Mouse (Mus musculus) hindbrain, postnatal 0 days (tissue): ENCODE results near the gene Fgfr2. TPM values are rescaled to one million over a fixed set of nuclear protein-coding genes. Genes with fewer than 3 reads are reported as not detected.
A peak's percentile ranks its signal among the peaks of the same experiment; 100 is the strongest.

Experiments
- ATAC-seq: fragments of 200-750 bp; cut with Nextera tagmentation; 2 replicates; pipeline ENCODE4 v1.8.0; 2017; ENCODE audit warnings: mild to moderate bottlenecking, moderate TSS enrichment, moderate library complexity
- DNase-seq: peaks from one replicate; pipeline ENCODE4 v3.0.0-alpha.2; 2015; ENCODE audit warnings: low spot score
- H3K27ac ChIP-seq: fragments of 300-500 bp; sonication (generic); 2 replicates; pipeline ENCODE4 v1.5.1; 2014; ENCODE audit warnings: mild to moderate bottlenecking
- H3K27me3 ChIP-seq: fragments of 300-500 bp; sonication (generic); 2 replicates; pipeline ENCODE4 v1.6.1; 2014; ENCODE audit warnings: low read length, mixed read lengths; ENCODE audit not compliant: insufficient read depth
- H3K36me3 ChIP-seq: fragments of 300-500 bp; sonication (generic); 2 replicates; pipeline ENCODE4 v1.6.1; 2014; ENCODE audit warnings: low read length, mixed read lengths; ENCODE audit not compliant: insufficient read depth
- H3K4me1 ChIP-seq: fragments of 300-500 bp; sonication (generic); 2 replicates; pipeline ENCODE4 v1.6.1; 2014; ENCODE audit warnings: antibody characterized with exemption, low read length, mixed read lengths; ENCODE audit not compliant: insufficient read depth
- H3K4me2 ChIP-seq: fragments of 300-500 bp; sonication (generic); 2 replicates; pipeline ENCODE4 v1.6.1; 2014; ENCODE audit warnings: low read depth, mild to moderate bottlenecking, low read length, moderate library complexity, mixed read lengths
- H3K4me3 ChIP-seq: fragments of 300-500 bp; sonication (generic); 2 replicates; pipeline ENCODE4 v1.5.1; 2014; ENCODE audit warnings: low read length
- H3K9ac ChIP-seq: fragments of 300-500 bp; sonication (generic); replicated peaks from 2 replicates; pipeline ENCODE4 v1.6.1; 2014; ENCODE audit warnings: mild to moderate bottlenecking, low read length, moderate library complexity, mixed read lengths
- H3K9me3 ChIP-seq: fragments of 300-500 bp; sonication (generic); 2 replicates; pipeline ENCODE4 v1.6.1; 2016; ENCODE audit warnings: low read length, mixed read lengths
- CTCF ChIP-seq: IDR thresholded peaks from 2 replicates; pipeline ENCODE4 v1.5.1; 2016; ENCODE audit warnings: antibody characterized with exemption, control low read depth, low read depth
- WGBS: fragments of 180-500 bp; shearing (Covaris S2); extraction: QIAGEN DNeasy Blood & Tissue Kit; methylation state at CpG from one replicate; pipeline ENCODE4 v1.1.7; 2014; 5-methylcytosine and 5-hydroxymethylcytosine counted together
- polyA plus RNA-seq: library from polyadenylated mRNA; unstranded; fragments of >200 nt; fragmentation: Nextera tagmentation; extraction: Ambion mirVana; gene quantifications from 2 replicates; pipeline ENCODE4 v1.2.1, GENCODE M21; 2015
- total RNA-seq: library from RNA; depleted of rRNA; stranded (reverse); fragments of >200 nt; gene quantifications from 2 replicates; pipeline ENCODE4 v1.2.3, GENCODE M21; 2014

Gene Fgfr2
- total and polyA plus RNA-seq, 2 experiments from 2014 or later = 17.3 to 49.0 TPM

GRCm38 (mm10) chr7:133059517-133060104, 63.5 kb downstream of the Fgfr2 start:
- WGBS = 30% methylated on average over 9 of the region's 9 CpGs
- Histone ChIP-seq H3K36me3 (no peaks in the 10 kb centered on the region), H3K4me1 (peaks cover 19% of the 10 kb centered on the region), H3K9me3 (no peaks in the 10 kb centered on the region), H3K27ac (peak overlapping the region; percentile 11; the same call in 1 of the 2 replicates), H3K4me3 (no peak overlapping the region), H3K4me2 (no peak overlapping the region), H3K9ac (no peak overlapping the region), H3K27me3 (no peaks in the 10 kb centered on the region)
- no peak for TF ChIP-seq CTCF
- ATAC-seq = peak; percentile 32; the same call in 1 of the 2 replicates
- no peak for DNase-seq

- Histone ChIP-seq H3K4me1 (peaks cover 19% of the 10 kb centered on the region), H3K9ac (no peak overlapping the region), H3K36me3 (no peaks in the 10 kb centered on the region), H3K4me3 (no peak overlapping the region), H3K27me3 (no peaks in the 10 kb centered on the region), H3K9me3 (no peaks in the 10 kb centered on the region), H3K4me2 (no peak overlapping the region), H3K27ac (no peak overlapping the region)
- WGBS = 54% methylated on average over 6 of the region's 6 CpGs
- no peak for DNase-seq
- TF ChIP-seq CTCF = no peak
- no peak for ATAC-seq
Observed at GRCm38 (mm10) chr7:133059150-133059509, 64.0 kb downstream of the Fgfr2 start.

DNA sequence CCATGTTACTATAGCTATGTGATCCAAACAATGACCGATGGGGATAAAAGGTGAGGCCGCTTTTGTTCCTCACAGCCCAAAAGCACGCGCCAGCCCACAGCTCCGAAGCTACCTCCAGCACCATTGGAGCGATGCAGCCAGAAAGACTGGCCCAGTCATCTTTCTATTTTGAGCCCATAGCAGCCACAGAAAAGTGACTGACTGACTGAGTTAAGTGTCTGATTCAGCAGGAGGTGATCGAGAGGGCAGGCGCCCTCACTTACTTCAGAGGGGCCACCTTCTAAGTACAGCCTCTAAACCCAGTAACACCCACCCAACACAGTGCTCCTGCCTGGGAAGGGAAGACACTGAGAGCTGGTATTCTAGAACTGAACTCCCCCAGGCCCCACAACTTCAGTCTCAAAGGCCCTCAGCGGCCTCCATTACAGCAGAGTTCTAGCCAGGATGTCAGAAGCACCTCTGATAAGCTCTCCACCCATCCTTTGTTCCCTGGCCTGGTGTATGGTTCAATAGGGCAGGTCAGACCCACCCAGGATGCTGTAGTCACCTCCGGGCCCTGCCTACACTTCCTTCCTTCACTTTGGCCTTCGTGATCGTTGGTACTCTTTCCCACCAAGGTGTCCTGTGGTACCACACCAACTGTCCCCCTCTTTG, 64.5 kb downstream of the Fgfr2 start:
- DNase-seq (no peak), ATAC-seq (no peak)
- no peak for TF ChIP-seq CTCF
- no peaks in the 10 kb centered on the region for H3K27me3 ChIP-seq
- no peaks in the 10 kb centered on the region for H3K36me3 ChIP-seq
- H3K27ac ChIP-seq = no peak overlapping the region
- no peak overlapping the region for H3K4me3 ChIP-seq
- no peak overlapping the region for H3K9ac ChIP-seq
- H3K4me1 ChIP-seq = peaks cover 19% of the 10 kb centered on the region
- H3K9me3 ChIP-seq = no peaks in the 10 kb centered on the region
- WGBS = 91% methylated on average over 12 of the region's 12 CpGs
- H3K4me2 ChIP-seq = no peak overlapping the region

DNA sequence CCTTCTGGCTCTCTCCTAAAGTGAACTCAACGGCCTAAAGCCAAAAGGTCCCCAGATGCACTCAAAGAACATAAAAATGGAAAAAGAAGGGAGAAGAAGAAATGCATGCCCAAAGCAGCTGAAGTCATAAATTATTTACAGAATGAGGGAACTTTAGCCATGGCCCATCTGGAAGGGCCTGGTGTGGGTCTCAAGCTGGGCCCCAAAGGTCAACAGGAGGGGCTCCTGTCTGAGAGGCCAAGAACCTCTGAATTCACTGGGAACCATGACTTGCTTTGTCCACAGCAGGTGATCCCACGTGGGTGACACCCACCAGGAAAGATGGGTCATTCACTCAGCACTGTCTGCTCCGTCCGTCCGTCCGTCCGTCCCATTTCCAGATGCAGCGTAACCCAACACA, 66.2 kb downstream of the Fgfr2 start:
- H3K27ac ChIP-seq = no peak overlapping the region
- ATAC-seq = no peak
- no peak overlapping the region for H3K4me3 ChIP-seq
- H3K36me3 ChIP-seq = no peaks in the 10 kb centered on the region
- 95% methylated on average over 8 of the region's 8 CpGs for WGBS
- no peaks in the 10 kb centered on the region for H3K27me3 ChIP-seq
- no peaks in the 10 kb centered on the region for H3K9me3 ChIP-seq
- TF ChIP-seq CTCF = no peak
- peaks cover 19% of the 10 kb centered on the region for H3K4me1 ChIP-seq
- H3K4me2 ChIP-seq = no peak overlapping the region
- H3K9ac ChIP-seq = no peak overlapping the region
- no peak for DNase-seq

DNA sequence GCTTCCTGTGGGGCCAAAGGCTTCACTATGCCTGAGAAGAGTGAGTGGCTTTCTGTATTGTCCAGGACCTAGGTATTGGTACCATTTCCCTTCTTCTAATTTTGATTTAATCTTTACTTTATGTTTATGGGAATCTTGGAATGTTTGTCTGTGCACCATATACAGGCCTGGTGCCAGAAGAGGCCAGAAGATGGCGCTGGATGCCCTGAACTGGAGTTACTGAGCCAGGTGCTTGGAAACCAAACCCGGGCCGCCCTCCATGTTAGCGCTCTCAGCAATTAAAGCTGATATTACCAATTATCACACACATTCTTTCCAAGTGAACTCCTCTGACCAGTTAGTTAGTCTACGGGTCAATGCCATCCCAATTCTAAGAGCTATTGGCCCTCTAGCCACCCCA, 68.7 kb downstream of the Fgfr2 start:
- no peak overlapping the region for H3K4me3 ChIP-seq
- no peak overlapping the region for H3K9ac ChIP-seq
- H3K27me3 ChIP-seq = no peaks in the 10 kb centered on the region
- peak; percentile 32 for TF ChIP-seq CTCF
- peaks cover 8% of the 10 kb centered on the region for H3K4me1 ChIP-seq
- no peak for ATAC-seq
- H3K27ac ChIP-seq = no peak overlapping the region
- no peak overlapping the region for H3K4me2 ChIP-seq
- DNase-seq = no peak
- 94% methylated on average over 5 of the region's 5 CpGs for WGBS
- no peaks in the 10 kb centered on the region for H3K9me3 ChIP-seq
- no peaks in the 10 kb centered on the region for H3K36me3 ChIP-seq

DNA sequence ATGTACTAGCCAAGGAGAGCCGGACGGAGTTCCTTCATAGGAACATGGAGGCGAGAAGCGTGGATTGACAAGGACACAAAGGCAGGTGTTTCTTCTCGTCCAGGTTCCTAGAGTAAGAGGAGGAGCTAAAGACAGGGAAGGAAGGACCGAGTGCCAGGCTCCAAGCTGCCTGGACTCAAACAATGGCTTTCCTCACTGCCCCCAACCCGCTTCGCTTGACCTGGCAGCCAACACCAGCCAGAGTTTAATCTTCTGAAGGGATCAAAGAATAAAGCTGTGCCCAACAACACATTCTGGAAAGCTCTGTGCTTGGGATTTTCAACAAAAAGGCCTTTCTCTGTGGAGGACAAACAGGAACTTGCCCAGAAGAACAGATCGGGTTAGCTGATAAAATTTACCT, 69.4 kb downstream of the Fgfr2 start:
- no peak overlapping the region for H3K27ac ChIP-seq
- 69% methylated on average over 9 of the region's 9 CpGs for WGBS
- H3K4me1 ChIP-seq = peaks cover 4% of the 10 kb centered on the region
- TF ChIP-seq CTCF = no peak
- no peaks in the 10 kb centered on the region for H3K36me3 ChIP-seq
- H3K27me3 ChIP-seq = no peaks in the 10 kb centered on the region
- H3K4me2 ChIP-seq = no peak overlapping the region
- DNase-seq = no peak
- no peak overlapping the region for H3K4me3 ChIP-seq
- no peak for ATAC-seq
- no peak overlapping the region for H3K9ac ChIP-seq
- no peaks in the 10 kb centered on the region for H3K9me3 ChIP-seq

- H3K9ac ChIP-seq = no peak overlapping the region
- H3K4me3 ChIP-seq = no peak overlapping the region
- TF ChIP-seq CTCF = no peak
- no peak for DNase-seq
- H3K27me3 ChIP-seq = no peaks in the 10 kb centered on the region
- WGBS = 65% methylated on average over 8 of the region's 8 CpGs
- H3K9me3 ChIP-seq = no peaks in the 10 kb centered on the region
- no peak overlapping the region for H3K4me2 ChIP-seq
- no peaks in the 10 kb centered on the region for H3K36me3 ChIP-seq
- peaks cover 8% of the 10 kb centered on the region; the same call in 1 of the 2 replicates for H3K4me1 ChIP-seq
- ATAC-seq = no peak
- no peak overlapping the region for H3K27ac ChIP-seq
Observed at GRCm38 (mm10) chr7:133052819-133053218, 70.3 kb downstream of the Fgfr2 start.
